Mouse (Mus musculus): ENCODE data around the gene Prkn. TPM values are rescaled to one million over a fixed set of nuclear protein-coding genes. Genes with fewer than 3 reads are reported as not detected.

Gene Prkn
- polyA plus RNA-seq, 1 experiment, result 3.0 TPM

- no peak overlapping the region for H3K4me3 ChIP-seq (replicated peaks; ENCODE audit: extremely low read depth, low read depth, low read length)
- H3K4me1 ChIP-seq (ENCODE audit: control insufficient read depth, insufficient read depth, low read length), result no peaks in the 10 kb centered on the region
- DNase-seq, result no peak
- TF ChIP-seq POLR2A (IDR thresholded peaks at IDR 0.05; ENCODE audit: borderline replicate concordance, extremely low read depth, low read depth, low read length) (no peak), CTCF (IDR thresholded peaks at IDR 0.05; ENCODE audit: insufficient read depth, low read length) (no peak)
- 71% methylated on average over 4 of the region's 4 CpGs for WGBS
These were observed 444.1 kb downstream of the Prkn start for GRCm38 (mm10) chr17:11284246-11284645.

GRCm38 (mm10) chr17:11290183-11290582 lies 450.0 kb downstream of the Prkn start:
- WGBS, result 48% methylated on average over 3 of the region's 3 CpGs
- no peak for DNase-seq
- Histone ChIP-seq H3K4me1 (ENCODE audit: control insufficient read depth, insufficient read depth, low read length) (no peaks in the 10 kb centered on the region), H3K4me3 (replicated peaks; ENCODE audit: extremely low read depth, low read depth, low read length) (no peak overlapping the region)
- no peak for TF ChIP-seq POLR2A (IDR thresholded peaks at IDR 0.05; ENCODE audit: borderline replicate concordance, extremely low read depth, low read depth, low read length)
- no peak for TF ChIP-seq CTCF (IDR thresholded peaks at IDR 0.05; ENCODE audit: insufficient read depth, low read length)

GRCm38 (mm10) chr17:11303116-11303515 lies 462.9 kb downstream of the Prkn start:
- TF ChIP-seq CTCF (IDR thresholded peaks at IDR 0.05; ENCODE audit: insufficient read depth, low read length) (no peak), POLR2A (IDR thresholded peaks at IDR 0.05; ENCODE audit: borderline replicate concordance, extremely low read depth, low read depth, low read length) (no peak)
- DNase-seq, result no peak
- Histone ChIP-seq H3K4me1 (ENCODE audit: control insufficient read depth, insufficient read depth, low read length) (no peaks in the 10 kb centered on the region), H3K4me3 (replicated peaks; ENCODE audit: extremely low read depth, low read depth, low read length) (no peak overlapping the region)
- WGBS, result 65% methylated on average over 9 of the region's 9 CpGs

- H3K4me3 ChIP-seq (replicated peaks; ENCODE audit: extremely low read depth, low read depth, low read length), result no peak overlapping the region
- H3K4me1 ChIP-seq (ENCODE audit: control insufficient read depth, insufficient read depth, low read length), result no peaks in the 10 kb centered on the region
- DNase-seq, result no peak
- TF ChIP-seq POLR2A (IDR thresholded peaks at IDR 0.05; ENCODE audit: borderline replicate concordance, extremely low read depth, low read depth, low read length) (no peak), CTCF (IDR thresholded peaks at IDR 0.05; ENCODE audit: insufficient read depth, low read length) (no peak)
- WGBS, result 26% methylated on average over 1 of the region's 1 CpGs
These were observed 469.7 kb downstream of the Prkn start for GRCm38 (mm10) chr17:11309843-11310242.

- Histone ChIP-seq H3K4me3 (replicated peaks; ENCODE audit: extremely low read depth, low read depth, low read length) (no peak overlapping the region), H3K4me1 (ENCODE audit: control insufficient read depth, insufficient read depth, low read length) (no peaks in the 10 kb centered on the region)
- 75% methylated on average over 2 of the region's 2 CpGs for WGBS
- DNase-seq, result no peak
- no peak for TF ChIP-seq POLR2A (IDR thresholded peaks at IDR 0.05; ENCODE audit: borderline replicate concordance, extremely low read depth, low read depth, low read length)
These were observed 474.0 kb downstream of the Prkn start for GRCm38 (mm10) chr17:11314163-11314562.

GRCm38 (mm10) chr17:11315675-11316074 lies 475.5 kb downstream of the Prkn start:
- no peak for TF ChIP-seq CTCF (IDR thresholded peaks at IDR 0.05; ENCODE audit: insufficient read depth, low read length)
- no peak for TF ChIP-seq POLR2A (IDR thresholded peaks at IDR 0.05; ENCODE audit: borderline replicate concordance, extremely low read depth, low read depth, low read length)
- H3K4me1 ChIP-seq (ENCODE audit: control insufficient read depth, insufficient read depth, low read length), result no peaks in the 10 kb centered on the region
- 90% methylated on average over 4 of the region's 4 CpGs for WGBS
- H3K4me3 ChIP-seq (replicated peaks; ENCODE audit: extremely low read depth, low read depth, low read length), result no peak overlapping the region
- DNase-seq, result no peak

- WGBS, result 90% methylated on average over 7 of the region's 7 CpGs
- DNase-seq, result no peak
- no peak for TF ChIP-seq CTCF (IDR thresholded peaks at IDR 0.05; ENCODE audit: insufficient read depth, low read length)
- no peak for TF ChIP-seq POLR2A (IDR thresholded peaks at IDR 0.05; ENCODE audit: borderline replicate concordance, extremely low read depth, low read depth, low read length)
- Histone ChIP-seq H3K4me1 (ENCODE audit: control insufficient read depth, insufficient read depth, low read length) (no peaks in the 10 kb centered on the region), H3K4me3 (replicated peaks; ENCODE audit: extremely low read depth, low read depth, low read length) (no peak overlapping the region)
These were observed 478.8 kb downstream of the Prkn start for GRCm38 (mm10) chr17:11318946-11319345.

GRCm38 (mm10) chr17:11319666-11320360 lies 479.6 kb downstream of the Prkn start:
- Histone ChIP-seq H3K4me3 (replicated peaks; ENCODE audit: extremely low read depth, low read depth, low read length) (no peak overlapping the region), H3K4me1 (ENCODE audit: control insufficient read depth, insufficient read depth, low read length) (no peaks in the 10 kb centered on the region)
- no peak for DNase-seq
- no peak for TF ChIP-seq POLR2A (IDR thresholded peaks at IDR 0.05; ENCODE audit: borderline replicate concordance, extremely low read depth, low read depth, low read length)
- TF ChIP-seq CTCF (IDR thresholded peaks at IDR 0.05; ENCODE audit: insufficient read depth, low read length), result no peak
- WGBS, result 77% methylated on average over 7 of the region's 7 CpGs

GRCm38 (mm10) chr17:11332081-11332480 lies 491.9 kb downstream of the Prkn start:
- DNase-seq, result no peak
- Histone ChIP-seq H3K4me1 (ENCODE audit: control insufficient read depth, insufficient read depth, low read length) (no peaks in the 10 kb centered on the region), H3K4me3 (replicated peaks; ENCODE audit: extremely low read depth, low read depth, low read length) (no peak overlapping the region)
- TF ChIP-seq POLR2A (IDR thresholded peaks at IDR 0.05; ENCODE audit: borderline replicate concordance, extremely low read depth, low read depth, low read length) (no peak), CTCF (IDR thresholded peaks at IDR 0.05; ENCODE audit: insufficient read depth, low read length) (no peak)
- 59% methylated on average over 8 of the region's 8 CpGs for WGBS

- no peak for TF ChIP-seq CTCF (IDR thresholded peaks at IDR 0.05; ENCODE audit: insufficient read depth, low read length)
- TF ChIP-seq POLR2A (IDR thresholded peaks at IDR 0.05; ENCODE audit: borderline replicate concordance, extremely low read depth, low read depth, low read length), result no peak
- 80% methylated on average over 3 of the region's 3 CpGs for WGBS
- no peak overlapping the region for H3K4me3 ChIP-seq (replicated peaks; ENCODE audit: extremely low read depth, low read depth, low read length)
- H3K4me1 ChIP-seq (ENCODE audit: control insufficient read depth, insufficient read depth, low read length), result no peaks in the 10 kb centered on the region
- DNase-seq, result no peak
These were observed 493.6 kb downstream of the Prkn start for GRCm38 (mm10) chr17:11333741-11334140.

All from lung, adult 2 months (tissue).